Mouse (Mus musculus): ENCODE data around the gene Vmn1r90.
"Not testable (repeated sequence)": the region's sequence is repeated elsewhere in the genome, so short reads cannot be mapped to it uniquely, and the experiment has no call there.

Vmn1r90 gene

DNA sequence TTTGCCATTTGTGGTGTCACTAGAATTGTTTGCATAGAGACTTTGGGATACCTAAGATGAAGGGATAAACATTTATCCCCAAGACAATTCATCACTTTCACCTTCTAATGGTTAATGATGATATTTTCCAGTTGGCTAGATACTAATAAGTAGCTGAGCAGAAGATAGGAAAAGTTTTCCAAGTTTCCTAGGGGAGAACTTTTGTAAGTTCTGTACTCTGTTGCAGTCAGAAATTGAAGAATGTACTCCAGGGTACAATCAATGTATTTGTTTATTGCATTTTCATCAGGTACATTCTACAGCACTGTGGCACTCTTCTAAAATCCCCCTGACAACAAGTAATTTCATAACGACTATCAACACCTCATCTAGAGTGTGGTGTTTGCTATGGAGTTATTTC, at the start of gene Vmn1r90:
Gene Vmn1r90 (minus strand): TSS at position 101 of the 400 bp plus-strand sequence.
- DNase-seq (ENCODE audit: low spot score): no peak

DNA sequence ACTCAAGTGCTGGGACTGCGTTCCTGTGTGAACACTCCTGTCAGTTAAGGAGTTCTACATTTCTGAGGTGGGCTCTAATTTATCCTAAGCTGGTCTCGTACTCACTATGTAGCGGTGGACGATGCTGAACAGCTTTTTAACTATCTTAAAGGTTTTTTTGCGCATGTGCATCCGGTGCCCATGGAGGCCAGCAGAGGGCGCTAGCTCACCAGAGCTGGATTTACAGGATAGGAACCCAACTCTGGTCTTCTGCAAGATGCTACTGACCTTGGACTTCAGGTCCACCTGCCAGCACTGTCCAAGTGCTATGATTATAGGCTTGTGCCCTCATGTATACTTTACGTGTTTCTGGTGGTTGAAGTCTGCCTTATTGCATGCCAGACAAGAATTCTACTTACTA, 29.7 kb upstream of the Vmn1r90 start:
- DNase-seq (ENCODE audit: low spot score): not testable (repeated sequence)

DNA sequence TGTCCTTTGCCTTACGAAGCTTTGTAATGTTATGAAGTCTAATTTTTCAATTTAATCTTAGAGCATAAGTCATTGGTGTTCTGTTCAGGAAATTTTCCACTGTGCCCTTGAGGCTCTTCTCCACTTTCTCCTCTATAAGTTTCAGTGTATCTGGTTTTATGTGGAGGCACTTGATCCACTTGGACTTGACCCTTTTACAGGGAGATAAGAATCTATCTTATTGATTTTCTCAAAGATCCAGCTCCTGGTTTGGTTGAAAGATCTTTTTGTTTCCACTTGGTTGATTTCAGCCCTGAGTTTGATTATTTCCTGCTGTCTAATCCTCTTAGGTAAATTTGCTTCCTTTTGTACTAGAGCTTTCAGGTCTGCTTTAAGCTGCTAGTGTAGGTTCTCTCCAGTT, 11.0 kb downstream of the Vmn1r90 start:
- DNase-seq (ENCODE audit: low spot score): no peak

DNA sequence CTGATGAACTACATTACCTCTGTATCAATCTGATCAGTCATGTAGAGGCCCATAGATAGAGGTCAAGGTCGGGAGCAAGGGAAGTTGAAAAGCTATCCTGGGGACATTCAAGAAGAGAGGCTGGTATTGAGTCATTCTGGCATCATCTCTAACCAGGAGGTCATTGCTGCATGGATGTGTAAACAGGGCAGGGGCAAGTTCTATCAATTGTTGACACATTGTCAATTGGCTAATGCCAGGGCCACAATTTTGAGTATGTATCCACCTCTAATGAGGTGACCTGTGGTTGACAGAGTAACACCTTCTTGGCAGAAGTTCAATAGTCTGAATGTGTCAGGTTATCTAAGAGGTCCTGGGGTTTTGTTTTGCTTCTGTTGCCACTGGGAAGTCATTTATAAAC, 38.0 kb downstream of the Vmn1r90 start:
- no peak for DNase-seq (ENCODE audit: low spot score)

- DNase-seq (ENCODE audit: low spot score): no peak
These were observed 40.7 kb downstream of the Vmn1r90 start for GRCm38 (mm10) chr7:14522636-14523035.

DNA sequence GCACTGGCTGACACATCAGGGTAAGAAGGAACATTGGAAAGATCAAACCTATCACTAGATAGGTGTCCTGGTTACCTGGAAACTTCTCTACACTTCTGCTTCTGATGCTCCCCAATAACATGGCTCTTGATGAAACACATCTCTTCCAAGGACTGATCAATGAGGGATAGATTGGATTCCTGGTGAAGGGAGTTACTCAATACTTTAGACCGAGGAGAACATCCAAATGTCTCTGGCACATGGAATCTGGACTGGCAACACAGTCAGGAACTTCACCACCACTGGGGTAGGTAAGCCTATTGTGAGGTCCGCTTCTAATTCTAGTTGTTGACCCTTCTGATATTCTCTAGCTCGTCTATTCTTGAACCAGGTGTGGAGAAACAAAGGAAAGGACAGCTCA, 45.0 kb downstream of the Vmn1r90 start:
- DNase-seq (ENCODE audit: low spot score): no peak

All from embryo, embryonic 10 days (tissue).